Mouse (Mus musculus) heart, embryonic 16.5 days (tissue): Measurements from ENCODE around the gene Map3k14. TPM values are rescaled to one million over a fixed set of nuclear protein-coding genes. Genes with fewer than 3 reads are reported as not detected.

Experiments used
- ATAC-seq: fragments of 200-750 bp; cut with Nextera tagmentation; replicated peaks from 2 replicates; pipeline ENCODE4 v1.8.0; 2017; ENCODE audit warnings: moderate number of reproducible peaks; ENCODE audit not compliant: insufficient read depth, low FRiP score; ENCODE audit errors: extremely low read depth
- H3K27ac ChIP-seq: fragments of 300-500 bp; sonication (generic); 2 replicates; pipeline ENCODE4 v1.5.1; 2014; ENCODE audit warnings: mild to moderate bottlenecking, low read length, control low read depth, moderate library complexity
- H3K27me3 ChIP-seq: fragments of 300-500 bp; sonication (generic); 2 replicates; pipeline ENCODE4 v1.6.1; 2014; ENCODE audit warnings: low read length, mixed read lengths; ENCODE audit not compliant: control insufficient read depth, insufficient read depth
- H3K36me3 ChIP-seq: fragments of 300-500 bp; sonication (generic); 2 replicates; pipeline ENCODE4 v1.6.1; 2014; ENCODE audit not compliant: control insufficient read depth, insufficient read depth
- H3K4me1 ChIP-seq: fragments of 300-500 bp; sonication (generic); 2 replicates; pipeline ENCODE4 v1.6.1; 2014; ENCODE audit warnings: low read length, mixed read lengths; ENCODE audit not compliant: control insufficient read depth, insufficient read depth
- H3K4me2 ChIP-seq: fragments of 300-500 bp; sonication (generic); 2 replicates; pipeline ENCODE4 v1.6.1; 2014; ENCODE audit warnings: low read depth, mild to moderate bottlenecking, control low read depth, low read length
- H3K4me3 ChIP-seq: fragments of 300-500 bp; sonication (generic); 2 replicates; pipeline ENCODE4 v1.5.1; 2014; ENCODE audit warnings: mild to moderate bottlenecking, control low read depth, low read length
- H3K9ac ChIP-seq: fragments of 300-500 bp; sonication (generic); 2 replicates; pipeline ENCODE4 v1.6.1; 2014; ENCODE audit warnings: low read length, control low read depth
- H3K9me3 ChIP-seq: fragments of 300-500 bp; sonication (generic); replicated peaks from 2 replicates; pipeline ENCODE4 v1.6.1; 2016; ENCODE audit warnings: low read length; ENCODE audit not compliant: control insufficient read depth
- WGBS: fragments of 180-500 bp; shearing (Covaris S2); extraction: QIAGEN DNeasy Blood & Tissue Kit; methylation state at CpG from one replicate; pipeline ENCODE4 v1.1.7; 2014; 5-methylcytosine and 5-hydroxymethylcytosine counted together
- polyA plus RNA-seq: library from polyadenylated mRNA; unstranded; fragments of >200 nt; fragmentation: Nextera tagmentation; extraction: Ambion mirVana; gene quantifications from 2 replicates; pipeline ENCODE4 v1.2.1, GENCODE M21; 2015

Gene Map3k14
- polyA plus RNA-seq, 1 experiment from 2014 or later, result 4.8 TPM

GRCm38 (mm10) chr11:103257938-103258481 is 9.3 kb downstream of the Map3k14 start:
- whole genome bisulfite sequencing, result 85% methylated on average over 4 of the region's 4 CpGs
- no peaks in the 10 kb centered on the region for H3K27me3 ChIP-seq
- H3K4me1 ChIP-seq, result peaks cover 13% of the 10 kb centered on the region
- no peak for ATAC-seq
- no peak overlapping the region for H3K4me3 ChIP-seq
- no peaks in the 10 kb centered on the region for H3K9me3 ChIP-seq
- H3K36me3 ChIP-seq, result no peaks in the 10 kb centered on the region
- no peak overlapping the region for H3K4me2 ChIP-seq
- no peak overlapping the region for H3K27ac ChIP-seq
- H3K9ac ChIP-seq, result no peak overlapping the region

GRCm38 (mm10) chr11:103253605-103254004 is 13.7 kb downstream of the Map3k14 start:
- no peaks in the 10 kb centered on the region for H3K27me3 ChIP-seq
- H3K36me3 ChIP-seq, result no peaks in the 10 kb centered on the region
- no peak overlapping the region for H3K27ac ChIP-seq
- H3K4me3 ChIP-seq, result no peak overlapping the region
- H3K9me3 ChIP-seq, result no peaks in the 10 kb centered on the region
- WGBS, result 78% methylated on average over 5 of the region's 5 CpGs
- ATAC-seq, result no peak
- no peak overlapping the region for H3K9ac ChIP-seq
- H3K4me1 ChIP-seq, result peaks cover 9% of the 10 kb centered on the region
- H3K4me2 ChIP-seq, result no peak overlapping the region

GRCm38 (mm10) chr11:103252380-103252779 is 14.9 kb downstream of the Map3k14 start:
- peaks cover 19% of the 10 kb centered on the region for H3K4me1 ChIP-seq
- H3K4me3 ChIP-seq, result no peak overlapping the region
- H3K4me2 ChIP-seq, result no peak overlapping the region
- H3K9ac ChIP-seq, result no peak overlapping the region
- no peaks in the 10 kb centered on the region for H3K9me3 ChIP-seq
- H3K27me3 ChIP-seq, result no peaks in the 10 kb centered on the region
- no peak overlapping the region for H3K27ac ChIP-seq
- 81% methylated on average over 5 of the region's 5 CpGs for WGBS
- no peak for ATAC-seq
- H3K36me3 ChIP-seq, result no peaks in the 10 kb centered on the region

GRCm38 (mm10) chr11:103250324-103250723 is 16.9 kb downstream of the Map3k14 start:
- Histone ChIP-seq H3K4me1 (peaks cover 34% of the 10 kb centered on the region), H3K4me2 (no peak overlapping the region), H3K4me3 (no peak overlapping the region), H3K27ac (no peak overlapping the region), H3K9ac (no peak overlapping the region), H3K36me3 (no peaks in the 10 kb centered on the region), H3K9me3 (no peaks in the 10 kb centered on the region), H3K27me3 (no peaks in the 10 kb centered on the region)
- ATAC-seq, result no peak
- 88% methylated on average over 3 of the region's 3 CpGs for WGBS

GRCm38 (mm10) chr11:103249509-103249908 is 17.8 kb downstream of the Map3k14 start:
- Histone ChIP-seq H3K27ac (peak overlapping the region; percentile 43), H3K9ac (peak overlapping the region; percentile 23; the same call in 1 of the 2 replicates), H3K9me3 (no peaks in the 10 kb centered on the region), H3K4me3 (no peak overlapping the region), H3K4me1 (peaks cover 40% of the 10 kb centered on the region), H3K4me2 (no peak overlapping the region), H3K36me3 (no peaks in the 10 kb centered on the region), H3K27me3 (no peaks in the 10 kb centered on the region)
- no peak for ATAC-seq
- WGBS, result 60% methylated on average over 6 of the region's 6 CpGs

- Histone ChIP-seq H3K27ac (peak overlapping the region; percentile 43), H3K27me3 (no peaks in the 10 kb centered on the region), H3K9ac (peak overlapping the region; percentile 23; the same call in 1 of the 2 replicates), H3K36me3 (no peaks in the 10 kb centered on the region), H3K4me1 (peaks cover 40% of the 10 kb centered on the region), H3K4me2 (no peak overlapping the region), H3K9me3 (no peaks in the 10 kb centered on the region), H3K4me3 (no peak overlapping the region)
- 67% methylated on average over 5 of the region's 5 CpGs for WGBS
- no peak for ATAC-seq
Observed at GRCm38 (mm10) chr11:103248837-103249236, 18.4 kb downstream of the Map3k14 start.

- Histone ChIP-seq H3K36me3 (no peaks in the 10 kb centered on the region), H3K27ac (peak overlapping the region; percentile 78), H3K4me1 (peaks cover 40% of the 10 kb centered on the region), H3K9me3 (no peaks in the 10 kb centered on the region), H3K27me3 (no peaks in the 10 kb centered on the region), H3K9ac (peak overlapping the region; percentile 45; the same call in 1 of the 2 replicates), H3K4me3 (no peak overlapping the region), H3K4me2 (peak overlapping the region; percentile 32)
- peak; percentile 86 for ATAC-seq
- 35% methylated on average over 11 of the region's 11 CpGs for WGBS
Observed at GRCm38 (mm10) chr11:103247504-103248177, 19.6 kb downstream of the Map3k14 start.

- H3K4me3 ChIP-seq, result no peak overlapping the region
- H3K27me3 ChIP-seq, result no peaks in the 10 kb centered on the region
- H3K4me2 ChIP-seq, result no peak overlapping the region
- WGBS, result 27% methylated on average over 4 of the region's 4 CpGs
- peaks cover 40% of the 10 kb centered on the region for H3K4me1 ChIP-seq
- no peaks in the 10 kb centered on the region for H3K9me3 ChIP-seq
- H3K27ac ChIP-seq, result peak overlapping the region; percentile 69
- no peaks in the 10 kb centered on the region for H3K36me3 ChIP-seq
- peak; percentile 19; the same call in 1 of the 2 replicates for ATAC-seq
- no peak overlapping the region; the same call in 1 of the 2 replicates for H3K9ac ChIP-seq
Observed at GRCm38 (mm10) chr11:103246731-103247290, 20.5 kb downstream of the Map3k14 start.

GRCm38 (mm10) chr11:103246081-103246730 is 21.1 kb downstream of the Map3k14 start:
- H3K4me1 ChIP-seq, result peaks cover 41% of the 10 kb centered on the region

More at GRCm38 (mm10) chr11:103246081-103246730, 21.1 kb downstream of the Map3k14 start:
- Histone ChIP-seq H3K4me2 (no peak overlapping the region), H3K9me3 (no peaks in the 10 kb centered on the region), H3K27ac (peak overlapping the region; percentile 69), H3K27me3 (no peaks in the 10 kb centered on the region), H3K4me3 (no peak overlapping the region), H3K9ac (peak overlapping the region; percentile 16; the same call in 1 of the 2 replicates), H3K36me3 (no peaks in the 10 kb centered on the region)
- peak; percentile 20; the same call in 1 of the 2 replicates for ATAC-seq
- 42% methylated on average over 10 of the region's 10 CpGs for WGBS
